Mouse (Mus musculus) thymus, postnatal 25 days (tissue): ENCODE measurements around the gene Yipf4.
A peak's percentile ranks its signal among the peaks of the same experiment; 100 is the strongest.
"Not testable (repeated sequence)": the region's sequence is repeated elsewhere in the genome, so short reads cannot be mapped to it uniquely, and the experiment has no call there.

ENCODE experiments used
- DNase-seq: peaks from one replicate; pipeline ENCODE4 v3.0.0; 2022

Yipf4 gene

DNA sequence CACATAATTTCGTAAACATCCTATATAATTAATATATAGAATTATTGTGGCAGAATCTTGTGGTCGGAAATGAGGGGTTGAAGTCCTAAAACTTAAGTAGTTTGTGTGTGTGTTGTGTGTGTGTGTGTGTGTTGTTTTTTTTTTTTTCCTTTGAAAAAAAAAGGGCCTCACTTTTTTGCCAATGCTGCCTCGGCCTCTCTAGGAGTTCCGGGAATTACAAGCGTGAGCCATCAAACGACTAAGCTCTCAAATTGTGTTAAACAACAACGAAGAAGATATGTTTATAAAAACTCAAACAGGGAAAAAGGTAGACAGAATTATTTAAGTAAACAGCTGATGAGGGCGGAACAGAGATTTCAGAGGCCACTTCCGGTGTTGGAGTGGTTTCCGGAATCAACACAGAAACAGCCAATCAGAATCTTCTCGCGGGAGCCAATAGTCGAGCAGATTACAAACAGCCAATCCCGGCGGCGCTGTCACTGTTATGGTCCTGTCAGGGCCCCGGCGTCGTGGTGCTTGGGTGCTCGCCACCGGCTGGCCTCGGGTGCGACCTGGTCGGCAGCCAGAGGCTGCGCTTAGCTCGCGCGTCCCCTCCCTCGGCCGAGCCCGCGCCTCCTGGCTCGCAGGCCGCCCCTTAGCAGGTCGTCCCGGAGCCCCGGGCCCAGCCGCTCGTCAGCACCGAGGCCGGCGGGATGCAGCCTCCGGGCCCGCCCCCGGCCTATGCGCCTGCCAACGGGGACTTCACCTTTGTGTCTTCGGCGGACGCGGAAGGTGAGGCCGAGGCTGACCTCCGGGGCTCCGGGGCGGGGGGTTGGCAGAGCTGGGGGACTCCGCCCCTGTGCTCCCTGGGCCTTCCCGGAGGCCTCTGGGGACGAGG is at the start of gene Yipf4:
Yipf4 (plus strand) TSS at position 470 of the 877 bp plus-strand sequence.
- DNase-seq = peak; percentile 95

- no peak for DNase-seq
Observed at GRCm38 (mm10) chr17:74440486-74440885, 48.8 kb upstream of the Yipf4 start.

GRCm38 (mm10) chr17:74449776-74450175 is 39.5 kb upstream of the Yipf4 start:
- no peak for DNase-seq

DNA sequence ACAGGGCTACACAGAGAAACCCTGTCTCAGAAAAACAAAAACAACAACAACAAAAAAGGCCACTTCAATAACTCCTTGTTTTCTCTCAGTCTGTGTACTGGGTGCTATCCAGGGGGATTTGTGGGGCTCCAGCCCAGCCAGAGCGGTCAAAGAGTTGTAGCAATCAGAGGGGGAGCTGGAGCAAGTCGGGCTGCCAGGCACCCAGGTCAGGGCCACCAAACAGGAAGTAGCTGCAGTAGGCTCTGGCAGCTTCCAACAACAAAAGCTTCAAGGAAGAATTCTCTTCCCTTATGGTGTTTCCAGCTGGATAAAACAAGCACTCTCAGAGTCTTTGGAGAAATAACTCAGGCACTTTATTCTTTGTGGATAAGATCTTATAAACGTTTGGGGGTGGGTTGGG is 35.4 kb upstream of the Yipf4 start:
- DNase-seq = no peak

DNA sequence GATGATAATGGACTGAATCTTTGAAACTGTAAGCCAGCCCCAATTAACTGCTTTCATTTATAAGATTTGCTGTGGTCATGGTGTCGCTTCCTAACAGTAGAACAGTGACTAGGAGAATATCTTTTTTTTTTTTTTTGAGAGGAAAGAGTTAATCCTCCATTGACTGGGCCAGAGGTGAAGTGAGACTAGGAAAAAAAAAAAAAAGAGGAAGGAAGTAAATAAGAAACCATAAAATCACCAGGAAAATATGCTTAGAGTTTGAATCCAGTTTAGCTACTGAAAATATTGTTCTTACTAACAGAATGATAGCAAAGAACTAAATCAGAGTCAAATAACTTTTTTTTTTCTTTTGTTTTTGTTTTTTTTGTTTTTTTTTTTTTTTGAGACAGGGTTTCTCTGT is 34.6 kb upstream of the Yipf4 start:
- DNase-seq = no peak

- DNase-seq = no peak
Observed at GRCm38 (mm10) chr17:74455426-74455825, 33.9 kb upstream of the Yipf4 start.

DNA sequence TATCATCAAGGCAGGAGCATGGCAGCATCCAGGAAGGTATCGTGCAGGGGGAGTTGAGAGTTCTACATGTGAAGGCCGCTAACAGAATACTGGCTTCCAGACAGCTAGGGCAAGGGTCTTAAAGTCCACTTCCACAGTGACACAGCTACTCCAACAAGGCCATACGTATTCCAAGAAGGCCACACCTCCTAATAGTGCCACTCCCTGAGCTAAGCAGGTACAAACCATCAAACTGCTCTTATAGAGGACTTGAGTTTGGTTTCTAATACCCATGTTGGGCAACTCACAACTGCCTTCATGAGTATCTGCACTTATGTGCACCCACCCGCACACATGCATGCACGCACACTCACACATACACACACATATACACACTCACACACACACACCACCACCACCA is 32.5 kb upstream of the Yipf4 start:
- DNase-seq = no peak

DNA sequence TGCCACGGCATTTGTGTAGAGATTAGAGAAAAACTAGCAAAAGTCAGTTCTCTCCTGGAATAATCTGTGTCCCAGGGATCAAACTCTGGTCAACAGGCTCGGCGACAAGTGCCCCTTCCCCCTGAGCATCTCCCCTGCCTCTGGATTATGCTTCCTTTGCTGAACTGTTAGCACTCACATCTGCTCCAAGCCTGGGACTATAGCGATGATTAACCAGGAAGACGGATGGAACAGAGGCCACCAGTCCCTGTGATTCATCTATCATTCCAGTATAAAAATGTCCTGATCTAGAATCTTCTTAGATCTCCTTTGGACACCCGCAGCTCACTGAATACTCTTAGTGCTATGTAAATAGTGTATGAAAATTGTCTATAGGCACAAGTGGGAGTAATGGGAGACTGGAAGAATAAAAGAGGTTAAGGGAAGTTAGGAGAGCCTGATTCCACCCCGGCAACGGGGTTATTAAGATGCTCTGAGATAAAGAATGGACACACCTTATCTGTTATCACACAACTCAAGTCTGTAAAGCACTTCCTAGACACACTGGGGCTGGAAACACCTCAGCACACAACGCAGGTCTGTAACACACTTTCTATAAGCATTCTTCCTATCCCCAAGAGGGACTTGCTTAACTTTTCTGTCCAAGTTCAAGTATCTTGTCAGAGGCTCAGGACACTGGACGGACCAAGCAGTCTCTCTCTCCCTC is 31.2 kb upstream of the Yipf4 start:
- DNase-seq = no peak

DNA sequence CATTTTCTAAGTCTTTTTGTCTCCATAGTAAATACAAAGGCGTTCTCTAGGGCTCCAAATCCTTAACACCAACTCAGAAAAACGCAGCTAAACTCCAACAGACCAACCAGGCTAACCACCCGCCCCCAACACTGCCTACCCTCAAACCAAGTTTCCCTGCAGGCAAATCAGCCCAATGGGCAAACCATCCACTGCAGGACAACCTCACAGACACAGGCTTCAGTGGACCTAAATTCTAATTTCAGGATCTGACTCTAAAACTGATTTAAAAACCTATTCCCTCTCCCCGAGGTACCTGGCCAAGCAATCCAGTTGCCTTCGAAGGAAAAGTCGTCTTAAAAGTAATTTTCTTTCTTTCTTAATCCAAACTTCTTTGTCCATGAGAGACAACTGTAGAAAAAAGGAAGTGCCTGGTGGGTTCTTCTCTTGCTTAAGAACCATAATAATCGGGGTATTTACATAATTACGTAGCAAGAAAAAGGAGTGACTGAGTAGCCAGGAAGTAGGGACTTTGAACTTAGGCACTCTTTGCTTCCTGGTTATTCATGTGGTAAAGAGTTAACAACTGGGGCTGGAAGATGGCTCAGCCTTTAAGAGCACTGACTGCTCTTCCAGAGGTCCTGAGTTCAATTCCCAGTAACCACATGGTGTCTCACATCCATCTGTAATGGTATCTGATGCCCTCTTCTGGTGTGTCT is 30.4 kb upstream of the Yipf4 start, which contains the start of gene Nlrc4:
Nlrc4 (minus strand) TSS at position 432 of the 698 bp plus-strand sequence.
- DNase-seq = no peak

GRCm38 (mm10) chr17:74463510-74463909 is 25.8 kb upstream of the Yipf4 start:
- no peak for DNase-seq

DNA sequence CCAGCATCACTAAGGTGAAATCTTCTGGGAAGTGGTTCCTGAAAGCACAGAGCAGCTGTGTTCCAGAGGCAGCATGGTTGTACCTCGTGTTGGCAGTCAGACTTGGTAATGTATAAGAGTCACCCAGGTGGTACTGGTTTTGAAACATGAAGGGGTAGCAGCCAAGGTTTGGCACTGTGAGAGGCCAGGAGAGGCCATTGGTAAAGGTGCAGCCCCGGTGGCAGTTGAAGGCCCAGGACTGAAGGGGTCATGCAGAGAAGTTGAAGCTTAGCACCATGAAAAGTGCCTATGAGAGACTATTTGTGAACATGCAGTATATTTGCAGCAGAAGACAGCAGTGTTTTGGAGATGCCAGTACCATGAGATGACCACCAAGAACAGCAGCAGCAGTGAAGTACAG is 21.3 kb upstream of the Yipf4 start:
- DNase-seq = not testable (repeated sequence)

- not testable (repeated sequence) for DNase-seq
Observed at GRCm38 (mm10) chr17:74470133-74470532, 19.2 kb upstream of the Yipf4 start.

- DNase-seq = no peak
Observed at GRCm38 (mm10) chr17:74480361-74481069, 8.8 kb upstream of the Yipf4 start.

- no peak for DNase-seq
Observed at GRCm38 (mm10) chr17:74489901-74490220, 568 bp downstream of the Yipf4 start.

GRCm38 (mm10) chr17:74491565-74491964 is 2.3 kb downstream of the Yipf4 start:
- no peak for DNase-seq

GRCm38 (mm10) chr17:74500204-74500603 is 10.9 kb downstream of the Yipf4 start:
- DNase-seq = no peak

GRCm38 (mm10) chr17:74501085-74501484 is 11.8 kb downstream of the Yipf4 start:
- DNase-seq = no peak

- DNase-seq = no peak
Observed at GRCm38 (mm10) chr17:74507934-74508333, 18.6 kb downstream of the Yipf4 start.

- DNase-seq = no peak
Observed at GRCm38 (mm10) chr17:74508600-74508999, 19.3 kb downstream of the Yipf4 start.

DNA sequence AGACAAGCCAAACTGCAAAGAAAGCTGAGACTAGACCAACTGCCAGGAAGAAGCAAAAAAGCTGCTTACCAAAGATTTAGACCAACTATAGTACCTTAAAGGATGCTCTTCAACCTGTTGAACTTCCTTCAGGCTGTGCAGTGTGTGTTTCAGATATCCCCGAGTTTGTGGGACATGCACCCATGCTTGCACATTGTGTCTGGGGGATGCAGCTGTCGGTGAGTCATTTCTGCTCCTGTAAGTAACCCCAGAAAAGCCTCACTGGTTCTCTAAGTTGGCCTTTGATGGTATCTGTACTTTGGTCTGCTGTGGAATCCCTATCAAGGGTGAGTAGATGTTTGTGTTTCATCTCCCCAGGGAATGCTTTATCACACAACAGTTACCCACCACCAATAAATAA is 23.0 kb downstream of the Yipf4 start:
- no peak for DNase-seq

DNA sequence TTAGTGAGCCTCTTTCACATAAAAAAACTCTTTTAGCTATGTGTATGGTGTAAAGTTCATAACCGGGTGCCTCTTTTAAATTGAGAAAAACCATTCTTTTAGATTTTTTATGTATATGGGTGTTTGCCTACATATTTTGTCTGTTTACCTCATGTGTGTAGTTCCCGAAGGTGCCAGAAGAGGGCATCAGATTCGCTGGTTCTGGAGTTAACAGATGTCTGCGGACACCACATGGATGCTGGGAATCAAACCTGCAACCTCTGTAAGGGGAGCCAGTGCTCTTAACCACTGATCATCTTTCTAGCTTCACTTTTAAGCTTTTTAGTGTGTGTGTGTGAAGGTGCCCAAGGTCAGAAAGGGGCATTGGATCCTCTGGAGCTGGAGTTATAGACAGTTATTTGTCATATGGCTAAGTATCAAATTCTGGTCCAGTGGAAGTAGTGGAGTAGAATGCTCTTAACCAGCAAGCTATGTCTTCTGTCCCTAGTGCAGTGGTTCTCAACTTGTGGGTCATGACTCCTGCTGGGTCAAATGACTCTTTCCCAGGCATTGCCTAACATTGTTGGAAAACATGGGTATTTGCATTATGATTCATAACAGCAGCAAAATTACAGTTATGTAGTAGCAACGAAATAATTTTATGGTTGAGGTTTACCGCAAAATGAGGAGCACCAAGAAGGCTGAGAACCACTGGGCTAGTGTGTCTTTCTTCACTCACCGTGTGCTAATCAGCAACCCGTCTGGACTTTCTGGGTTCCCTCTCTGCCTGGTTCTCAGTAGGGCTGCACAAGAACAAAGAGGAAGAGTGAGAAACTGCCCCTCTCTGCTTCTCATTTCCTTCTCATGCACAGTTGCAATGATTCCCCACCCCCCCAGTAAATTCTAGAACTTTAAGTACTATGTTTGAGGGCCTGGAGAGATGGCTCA is 33.8 kb downstream of the Yipf4 start:
- no peak for DNase-seq

DNA sequence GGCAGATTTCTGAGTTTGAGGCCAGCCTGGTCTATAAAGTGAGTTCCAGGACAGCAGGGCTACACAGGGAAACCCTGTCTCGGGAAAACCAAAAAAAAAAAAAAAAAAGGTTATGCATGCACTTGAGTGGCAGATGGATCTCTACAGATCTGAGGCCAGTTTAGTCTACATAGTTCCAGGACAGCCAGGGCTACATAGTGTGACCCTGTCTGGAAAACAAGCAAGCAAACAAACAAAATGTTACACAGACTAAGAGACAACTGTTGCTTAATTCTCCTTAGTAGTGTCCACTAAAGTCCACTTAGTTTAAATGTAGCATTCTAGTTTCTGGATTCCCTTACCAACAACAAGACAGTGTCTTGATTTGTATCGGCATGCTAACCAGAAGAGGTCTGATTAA is 36.8 kb downstream of the Yipf4 start:
- no peak for DNase-seq
